Mouse (Mus musculus) adrenal gland (tissue): Measurements from ENCODE around the gene Rfc1.

Source experiments
- intact Hi-C: fragments of 180-260 bp; cut with DNase I; formaldehyde crosslinking; loops from one replicate; pipeline ENCODE4 v1.15.1; 2025

The Rfc1 gene

DNA sequence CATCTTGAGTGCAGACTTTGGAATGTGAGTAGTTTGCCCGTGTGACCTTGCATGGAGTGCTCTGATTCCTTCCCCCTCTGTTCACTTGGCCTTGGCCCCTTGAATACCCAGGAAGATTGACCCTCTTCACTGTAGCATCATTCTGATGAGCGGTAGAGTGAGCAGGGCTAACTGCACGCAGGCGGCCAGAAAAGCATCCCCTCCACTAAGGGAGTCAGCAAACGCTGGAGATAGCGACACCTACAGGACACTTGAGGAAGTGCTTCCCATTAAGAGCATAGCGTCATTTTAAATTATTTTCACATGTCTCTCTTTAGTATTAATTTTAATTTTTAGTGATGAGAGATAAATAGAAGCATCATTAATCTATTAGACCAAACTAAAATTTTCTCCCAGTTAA lies 122.1 kb downstream of the Rfc1 start:
- intact Hi-C loops, result loop anchor here (2.0 to 10.0 kb wide), 2 partner anchors 211 to 329 kb away; no protein-coding TSS in a partner anchor
